Mouse (Mus musculus) kidney, embryonic 14.5 days (tissue): ENCODE measurements around the gene Sema5b. TPM values are rescaled to one million over a fixed set of nuclear protein-coding genes. Genes with fewer than 3 reads are reported as not detected.

Experiments
- ATAC-seq: fragments of 200-750 bp; cut with Nextera tagmentation; 2 replicates; pipeline ENCODE4 v1.8.0; 2017; ENCODE audit warnings: moderate number of reproducible peaks, mild to moderate bottlenecking, moderate TSS enrichment, moderate library complexity; ENCODE audit not compliant: low FRiP score, low TSS enrichment
- H3K27ac ChIP-seq: fragments of 300-500 bp; sonication (generic); 2 replicates; pipeline ENCODE4 v1.5.1; 2014; ENCODE audit warnings: low read depth, mild to moderate bottlenecking, low read length, moderate library complexity, mixed read lengths
- H3K27me3 ChIP-seq: fragments of 300-500 bp; sonication (generic); 2 replicates; pipeline ENCODE4 v1.6.1; 2014; ENCODE audit warnings: mild to moderate bottlenecking, low read length; ENCODE audit not compliant: control insufficient read depth, insufficient read depth
- H3K36me3 ChIP-seq: fragments of 300-500 bp; sonication (generic); 2 replicates; pipeline ENCODE4 v1.6.1; 2014; ENCODE audit warnings: low read length, mixed read lengths; ENCODE audit not compliant: control insufficient read depth, insufficient read depth
- H3K4me1 ChIP-seq: fragments of 300-500 bp; sonication (generic); 2 replicates; pipeline ENCODE4 v1.6.1; 2014; ENCODE audit warnings: low read length, mixed read lengths; ENCODE audit not compliant: control insufficient read depth, insufficient read depth
- H3K4me2 ChIP-seq: fragments of 300-500 bp; sonication (generic); replicated peaks from 2 replicates; pipeline ENCODE4 v1.6.1; 2014; ENCODE audit warnings: low read depth, mild to moderate bottlenecking, low read length
- H3K4me3 ChIP-seq: fragments of 300-500 bp; sonication (generic); 2 replicates; pipeline ENCODE4 v1.5.1; 2014; ENCODE audit warnings: mild to moderate bottlenecking, low read length
- H3K9ac ChIP-seq: fragments of 300-500 bp; sonication (generic); 2 replicates; pipeline ENCODE4 v1.6.1; 2014; ENCODE audit warnings: low read depth, mild to moderate bottlenecking, low read length, moderate library complexity
- H3K9me3 ChIP-seq: fragments of 300-500 bp; sonication (generic); 2 replicates; pipeline ENCODE4 v1.6.1; 2016; ENCODE audit warnings: low read length; ENCODE audit not compliant: control insufficient read depth
- WGBS: fragments of 180-500 bp; shearing (Covaris S2); extraction: QIAGEN DNeasy Blood & Tissue Kit; methylation state at CpG from one replicate; pipeline ENCODE4 v1.1.7; 2014; 5-methylcytosine and 5-hydroxymethylcytosine counted together
- polyA plus RNA-seq: library from polyadenylated mRNA; unstranded; fragments of >200 nt; fragmentation: Nextera tagmentation; extraction: Ambion mirVana; gene quantifications from 2 replicates; pipeline ENCODE4 v1.2.1, GENCODE M21; 2014

The Sema5b gene
- polyA plus RNA-seq, 1 experiment from 2014 or later, result 8.4 TPM

DNA sequence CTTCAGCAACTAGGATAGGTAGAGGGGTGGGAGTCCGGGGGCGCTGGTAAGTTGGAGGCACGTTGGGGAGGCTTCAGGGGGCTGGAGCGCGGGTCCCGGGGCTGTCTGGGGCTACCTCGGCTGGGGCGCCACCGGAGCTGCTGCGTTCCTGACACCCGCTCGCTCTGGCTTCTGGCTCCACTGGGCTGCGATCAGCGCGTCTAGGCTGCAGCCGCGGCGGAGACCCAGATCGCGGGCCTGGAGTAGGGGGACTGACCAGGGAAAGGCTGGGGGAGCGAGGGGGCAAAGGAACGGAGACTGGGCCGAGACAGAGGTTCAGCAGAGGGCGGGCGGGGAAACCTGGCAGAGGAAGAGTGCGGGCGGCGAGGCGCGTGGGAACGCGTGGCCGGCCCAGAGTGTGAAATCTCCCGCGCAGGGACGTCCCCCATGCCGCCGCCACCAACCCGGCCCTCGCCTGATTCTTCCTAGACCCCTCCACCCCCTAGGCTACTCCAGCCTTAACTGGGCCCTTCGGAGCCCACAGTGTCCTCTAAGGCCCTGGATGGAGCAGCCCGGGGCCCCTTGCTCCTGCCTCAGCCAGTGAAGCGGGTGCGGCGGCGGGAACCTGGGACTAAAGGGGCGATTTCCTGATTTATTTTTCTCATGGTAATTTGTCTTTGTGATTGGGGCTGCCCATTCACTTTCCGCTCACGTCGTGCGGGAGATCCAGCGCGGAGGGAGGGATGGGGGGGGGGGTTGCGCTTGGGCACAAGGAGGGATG is 896 bp downstream of the Sema5b start:
- H3K4me2 ChIP-seq, result peak overlapping the region; percentile 94
- WGBS, result under 1% methylated on average over 54 of the region's 54 CpGs
- H3K27me3 ChIP-seq, result peaks cover 32% of the 10 kb centered on the region
- ATAC-seq, result peak; percentile 50; the same call in 1 of the 2 replicates
- H3K9me3 ChIP-seq, result no peaks in the 10 kb centered on the region
- peak overlapping the region; percentile 68 for H3K9ac ChIP-seq
- no peaks in the 10 kb centered on the region for H3K36me3 ChIP-seq
- peaks cover 7% of the 10 kb centered on the region; the same call in 1 of the 2 replicates for H3K4me1 ChIP-seq
- peak overlapping the region; percentile 62 for H3K4me3 ChIP-seq
- H3K27ac ChIP-seq, result peak overlapping the region; percentile 67; the same call in 1 of the 2 replicates

- Histone ChIP-seq H3K4me3 (peak overlapping the region; percentile 62), H3K9ac (peak overlapping the region; percentile 68), H3K4me1 (peaks cover 7% of the 10 kb centered on the region; the same call in 1 of the 2 replicates), H3K27ac (no peak overlapping the region), H3K9me3 (no peaks in the 10 kb centered on the region), H3K27me3 (peaks cover 32% of the 10 kb centered on the region), H3K36me3 (no peaks in the 10 kb centered on the region), H3K4me2 (peak overlapping the region; percentile 94)
- no peak for ATAC-seq
- WGBS, result under 1% methylated on average over 27 of the region's 27 CpGs
These were observed 1.5 kb downstream of the Sema5b start for GRCm38 (mm10) chr16:35542421-35542780.

DNA sequence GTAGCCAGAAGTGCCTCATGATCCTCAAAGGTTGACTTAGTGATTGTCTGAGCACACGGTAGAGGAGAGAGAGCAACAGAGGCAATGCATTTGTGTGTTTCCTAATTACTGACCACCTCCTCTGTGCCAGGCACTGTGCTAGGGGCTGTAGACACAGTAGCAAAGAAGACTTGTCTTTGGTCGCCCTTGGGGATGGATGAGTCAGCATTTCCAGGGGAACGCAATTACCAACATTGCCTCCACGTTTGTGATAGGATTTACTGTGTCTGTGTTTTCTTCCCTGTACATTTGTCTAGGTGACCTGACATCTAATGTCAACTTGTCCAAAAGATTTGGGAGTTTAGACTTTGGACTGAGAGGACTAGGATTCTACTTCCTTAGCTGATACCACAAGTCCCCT is 4.8 kb downstream of the Sema5b start:
- Histone ChIP-seq H3K4me1 (peaks cover 7% of the 10 kb centered on the region; the same call in 1 of the 2 replicates), H3K4me3 (no peak overlapping the region), H3K9me3 (no peaks in the 10 kb centered on the region), H3K27me3 (peaks cover 15% of the 10 kb centered on the region), H3K36me3 (no peaks in the 10 kb centered on the region), H3K27ac (no peak overlapping the region), H3K9ac (no peak overlapping the region), H3K4me2 (no peak overlapping the region)
- ATAC-seq, result no peak
- WGBS, result 78% methylated on average over 4 of the region's 4 CpGs

DNA sequence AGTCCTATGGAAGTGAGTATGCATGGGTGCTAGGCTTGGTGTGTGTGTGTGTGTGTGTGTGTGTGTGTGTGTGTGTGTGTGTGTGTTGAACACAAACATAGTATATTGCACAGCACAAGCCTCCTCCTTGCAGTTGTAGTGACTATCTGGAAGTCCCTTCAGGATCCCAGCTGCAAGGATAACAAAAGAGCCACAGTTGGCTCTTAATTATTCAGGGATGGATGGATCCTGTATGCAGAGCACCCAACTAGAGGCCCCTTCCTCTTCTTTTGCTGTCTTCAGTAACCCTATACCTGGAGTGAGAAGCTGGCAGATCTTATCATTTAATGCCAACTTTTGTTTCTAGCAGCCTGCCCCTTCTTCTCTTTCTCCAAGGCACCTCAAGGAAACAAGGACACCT is 7.0 kb downstream of the Sema5b start:
- no peak for ATAC-seq
- Histone ChIP-seq H3K4me3 (no peak overlapping the region), H3K36me3 (no peaks in the 10 kb centered on the region), H3K9ac (no peak overlapping the region), H3K27ac (no peak overlapping the region), H3K4me1 (no peaks in the 10 kb centered on the region), H3K4me2 (no peak overlapping the region), H3K27me3 (0 out of 2 replicates have a peak, but pooled peaks cover 3% of the 10 kb centered on the region), H3K9me3 (no peaks in the 10 kb centered on the region)

- Histone ChIP-seq H3K27me3 (0 out of 2 replicates have a peak, but pooled peaks cover 3% of the 10 kb centered on the region), H3K4me3 (no peak overlapping the region), H3K9ac (no peak overlapping the region), H3K4me1 (no peaks in the 10 kb centered on the region), H3K36me3 (no peaks in the 10 kb centered on the region), H3K27ac (no peak overlapping the region), H3K9me3 (no peaks in the 10 kb centered on the region), H3K4me2 (no peak overlapping the region)
- ATAC-seq, result no peak
- WGBS, result 93% methylated on average over 2 of the region's 2 CpGs
These were observed 8.4 kb downstream of the Sema5b start for GRCm38 (mm10) chr16:35549354-35549753.

DNA sequence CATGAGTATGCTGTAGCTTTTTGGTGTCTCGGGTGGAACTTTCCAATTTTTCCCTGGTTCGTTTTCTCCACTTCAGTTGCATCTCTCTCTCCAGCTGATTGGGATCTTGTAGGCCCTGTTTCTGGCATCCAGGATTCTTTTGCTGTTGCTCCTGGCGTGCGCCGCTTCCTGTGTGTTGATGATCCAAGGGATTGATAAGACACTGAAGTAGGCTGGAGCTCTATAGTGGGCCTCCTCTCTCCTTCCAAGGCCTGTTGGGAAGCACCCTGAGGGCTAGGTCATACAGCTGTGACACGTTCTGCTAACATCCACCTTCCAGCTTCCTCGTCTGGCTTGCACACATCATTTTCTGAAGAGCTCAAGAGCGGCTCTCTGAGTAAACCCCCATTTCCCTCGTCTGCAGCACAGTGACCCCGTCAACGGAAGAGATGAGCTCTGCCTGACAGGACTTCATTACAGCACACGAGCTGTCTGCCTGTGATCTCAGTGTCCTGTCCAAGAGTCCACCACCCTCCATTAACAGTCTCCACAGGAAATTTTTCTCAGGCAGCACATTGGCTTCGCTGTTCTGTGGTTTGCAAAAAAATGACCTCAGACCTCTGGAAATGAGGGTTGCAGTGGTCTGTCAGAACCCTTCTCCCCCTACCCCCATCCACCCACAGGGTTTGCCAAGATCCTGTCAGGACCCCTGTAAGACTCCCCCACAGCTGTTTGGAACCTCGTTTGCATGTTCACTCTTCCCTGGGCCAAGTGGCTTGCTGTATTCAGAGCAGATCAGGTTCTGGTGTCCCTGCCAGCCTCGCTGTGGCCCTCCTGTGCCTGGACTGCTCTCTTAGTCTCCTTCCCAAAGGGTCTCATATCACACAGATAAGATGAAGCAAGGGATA is 14.9 kb downstream of the Sema5b start:
- Histone ChIP-seq H3K27me3 (no peaks in the 10 kb centered on the region), H3K4me3 (no peak overlapping the region), H3K9ac (0 out of 2 replicates have a peak overlapping the region, but pooled peaks have one; percentile 31), H3K4me1 (peaks cover 13% of the 10 kb centered on the region; the same call in 1 of the 2 replicates), H3K36me3 (no peaks in the 10 kb centered on the region), H3K27ac (no peak overlapping the region), H3K9me3 (no peaks in the 10 kb centered on the region), H3K4me2 (no peak overlapping the region)
- ATAC-seq, result no peak
- 50% methylated on average over 15 of the region's 15 CpGs for WGBS

GRCm38 (mm10) chr16:35557038-35557437 is 16.1 kb downstream of the Sema5b start:
- WGBS, result 40% methylated on average over 6 of the region's 6 CpGs
- no peak overlapping the region for H3K4me3 ChIP-seq
- no peak overlapping the region for H3K4me2 ChIP-seq
- no peak overlapping the region for H3K27ac ChIP-seq
- H3K36me3 ChIP-seq, result no peaks in the 10 kb centered on the region
- ATAC-seq, result peak; percentile 51; the same call in 1 of the 2 replicates
- no peaks in the 10 kb centered on the region for H3K9me3 ChIP-seq
- no peaks in the 10 kb centered on the region for H3K27me3 ChIP-seq
- peaks cover 13% of the 10 kb centered on the region; the same call in 1 of the 2 replicates for H3K4me1 ChIP-seq
- H3K9ac ChIP-seq, result no peak overlapping the region

DNA sequence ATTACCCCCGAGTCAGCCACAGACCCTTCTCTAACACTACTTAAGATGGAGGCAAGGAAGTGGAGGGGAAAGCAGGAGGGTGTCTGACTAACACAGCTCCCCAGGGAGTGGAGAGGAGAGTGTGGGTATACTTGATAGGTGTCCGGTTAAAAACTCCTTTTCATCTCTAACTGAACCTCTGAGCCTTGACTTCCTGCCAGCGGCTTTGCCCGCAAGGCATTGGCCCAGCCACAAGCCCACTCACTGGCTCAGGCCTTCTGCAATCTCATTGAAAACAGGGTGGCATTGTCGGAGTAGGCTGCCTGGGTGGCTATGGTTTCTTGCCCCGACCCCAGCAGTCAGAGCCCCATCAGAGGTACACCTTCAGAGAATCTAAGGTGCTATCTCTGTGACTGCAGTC is 20.6 kb downstream of the Sema5b start:
- Histone ChIP-seq H3K9ac (no peak overlapping the region), H3K9me3 (no peaks in the 10 kb centered on the region), H3K27ac (no peak overlapping the region), H3K4me2 (no peak overlapping the region), H3K27me3 (no peaks in the 10 kb centered on the region), H3K4me3 (no peak overlapping the region), H3K4me1 (peaks cover 9% of the 10 kb centered on the region), H3K36me3 (no peaks in the 10 kb centered on the region)
- WGBS, result 73% methylated on average over 6 of the region's 6 CpGs
- no peak for ATAC-seq
